Mouse (Mus musculus) ovary, adult 10 weeks (tissue): ENCODE data around the gene Fam84b. TPM values are rescaled to one million over a fixed set of nuclear protein-coding genes. Genes with fewer than 3 reads are reported as not detected.

Source experiments
- polyA plus RNA-seq: library from polyadenylated mRNA; stranded (reverse); fragments of 350-450 nt; fragmentation: Illumina TruSeq; extraction: RNeasy Lipid Tissue Mini Kit (QIAGEN cat#74804); gene quantifications from one replicate; pipeline ENCODE4 v1.2.3, GENCODE M21; 2014

Gene Fam84b
- 82.0 TPM for polyA plus RNA-seq

DNA sequence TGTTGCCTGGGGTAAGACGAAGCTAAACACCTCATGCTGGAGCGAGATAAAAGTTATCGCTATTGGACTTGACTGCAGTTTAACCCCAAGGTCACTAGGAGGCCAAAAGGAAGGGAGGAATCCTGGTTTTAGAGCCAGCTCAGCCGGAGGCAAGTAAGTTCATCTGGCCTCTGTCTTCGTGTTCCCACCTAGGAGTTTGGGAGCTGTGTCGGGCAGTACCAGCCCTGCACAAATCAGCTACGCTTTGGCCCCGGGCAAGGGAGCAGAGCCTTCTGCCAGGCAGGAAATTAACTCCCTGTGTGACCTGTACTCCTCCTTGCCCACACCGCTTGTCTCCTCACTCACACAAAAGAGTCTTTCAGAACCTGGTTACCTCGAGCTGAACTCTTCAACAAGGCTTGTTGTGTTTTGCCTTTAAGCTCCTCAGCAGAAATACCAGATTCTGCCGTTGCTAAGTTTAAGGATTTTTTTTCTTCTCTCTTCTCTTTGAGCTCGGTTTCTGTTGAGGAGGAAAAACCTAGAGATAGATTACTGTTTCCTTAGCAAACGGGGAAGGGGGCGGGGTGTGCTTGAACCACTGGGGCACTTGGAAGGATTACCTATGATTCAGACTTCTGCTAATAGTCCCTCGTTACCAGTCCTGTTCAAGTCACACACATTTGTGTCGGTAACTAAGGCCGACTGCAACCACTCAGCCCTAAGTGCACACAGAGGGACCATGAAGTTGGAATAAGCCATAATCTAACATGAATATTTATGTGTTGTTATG lies at the start of gene Fam84b:
Gene Fam84b, minus strand, starts transcription at position 548 of the 769 bp plus-strand sequence.

Other genes starting within 250 kb of the Fam84b start
- gene A1bg, start 69.2 kb upstream of the Fam84b start, polyA plus RNA-seq = not detected